Mouse (Mus musculus) stomach, postnatal 0 days (tissue): ENCODE data around the gene Defb20.
"Not testable (repeated sequence)": the region's sequence is repeated elsewhere in the genome, so short reads cannot be mapped to it uniquely, and the experiment has no call there.

Source experiments
- CTCF ChIP-seq: IDR thresholded peaks from 2 replicates; pipeline ENCODE4 v1.5.1; 2016; ENCODE audit warnings: antibody characterized with exemption, low read depth, mild to moderate bottlenecking, moderate library complexity
- EP300 ChIP-seq: optimal IDR thresholded peaks from 2 replicates; pipeline ENCODE3; 2016; ENCODE audit warnings: antibody characterized with exemption

- TF ChIP-seq CTCF, result peak; percentile 40
- TF ChIP-seq EP300, result not testable (repeated sequence)
These were observed 48.4 kb upstream of the Defb20 start for GRCm38 (mm10) chr2:152428481-152428880.
